Mouse (Mus musculus) hindbrain, embryonic 10.5 days (tissue): ENCODE measurements at regions not wholly inside any gene's neighbourhood (a gene's known extent, or its start where the extent isn't known, plus 50 kb on each side); places are given as distances from the start of the nearest gene placed in this dataset.

Source experiments
- DNase-seq: peaks from one replicate; pipeline ENCODE4 v3.0.0-alpha.2; 2017; ENCODE audit warnings: low spot score
- H3K27ac ChIP-seq: fragments of 300-500 bp; sonication (generic); 2 replicates; pipeline ENCODE4 v1.5.1; 2016; ENCODE audit warnings: mild to moderate bottlenecking, moderate library complexity
- H3K27me3 ChIP-seq: fragments of 300-500 bp; sonication (generic); 2 replicates; pipeline ENCODE4 v1.6.1; 2016; ENCODE audit warnings: mild to moderate bottlenecking; ENCODE audit not compliant: poor library complexity, insufficient read depth, severe bottlenecking
- H3K36me3 ChIP-seq: fragments of 300-500 bp; sonication (generic); 2 replicates; pipeline ENCODE4 v1.6.1; 2016; ENCODE audit warnings: mild to moderate bottlenecking, moderate library complexity
- H3K4me1 ChIP-seq: fragments of 300-500 bp; sonication (generic); replicated peaks from 2 replicates; pipeline ENCODE4 v1.6.1; 2016; ENCODE audit warnings: mild to moderate bottlenecking
- H3K4me3 ChIP-seq: fragments of 300-500 bp; sonication (generic); 2 replicates; pipeline ENCODE4 v1.5.1; 2016; ENCODE audit warnings: mild to moderate bottlenecking, moderate library complexity
- H3K9me3 ChIP-seq: fragments of 300-500 bp; sonication (generic); 2 replicates; pipeline ENCODE4 v1.6.1; 2016; ENCODE audit warnings: mild to moderate bottlenecking, moderate library complexity
- WGBS: fragments of 180-500 bp; shearing (Covaris S2); methylation state at CpG from one replicate; pipeline ENCODE4 v1.1.7; 2016; 5-methylcytosine and 5-hydroxymethylcytosine counted together

DNA sequence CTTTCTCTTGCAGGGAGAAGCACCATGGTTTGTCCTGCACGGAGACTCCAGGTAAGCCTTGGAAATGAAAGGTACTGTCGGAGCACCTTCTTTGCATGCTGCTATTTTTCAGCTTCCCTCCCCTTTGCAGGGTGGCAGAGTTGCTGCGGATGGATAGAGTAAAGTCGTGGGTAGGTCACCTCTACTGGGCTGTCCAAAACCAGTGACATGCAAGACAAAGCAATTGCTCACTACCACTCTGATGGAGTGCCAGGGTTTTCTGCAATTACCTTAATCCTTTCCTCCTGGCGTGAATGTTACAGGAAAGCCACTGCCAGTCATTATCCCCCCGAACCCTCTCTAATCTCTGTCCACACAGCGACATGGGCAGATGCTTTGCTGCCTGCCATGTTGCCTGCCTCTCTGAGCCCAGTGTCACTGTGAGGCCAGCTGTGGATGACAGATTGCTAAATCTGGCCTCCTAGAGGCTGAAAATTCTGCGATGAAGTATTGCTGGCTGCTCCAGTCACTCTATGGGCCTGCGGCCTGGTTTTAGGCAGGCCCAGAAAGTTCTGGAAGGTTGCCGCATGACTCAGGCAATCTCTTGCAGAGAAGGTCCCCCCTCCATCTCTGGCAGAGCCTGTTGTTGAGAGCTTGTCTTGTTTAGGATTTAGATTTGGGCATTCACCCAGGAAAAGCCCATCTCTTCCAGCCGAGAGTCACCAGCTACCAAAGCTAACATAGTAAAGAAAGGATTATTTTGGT, 54.1 kb upstream of the Sod3 start:
- H3K9me3 ChIP-seq, result no peaks in the 10 kb centered on the region
- no peaks in the 10 kb centered on the region for H3K36me3 ChIP-seq
- 87% methylated on average over 11 of the region's 11 CpGs for WGBS
- H3K27me3 ChIP-seq, result no peaks in the 10 kb centered on the region
- no peak overlapping the region for H3K27ac ChIP-seq
- DNase-seq, result no peak
- no peak overlapping the region for H3K4me3 ChIP-seq
- no peaks in the 10 kb centered on the region for H3K4me1 ChIP-seq

DNA sequence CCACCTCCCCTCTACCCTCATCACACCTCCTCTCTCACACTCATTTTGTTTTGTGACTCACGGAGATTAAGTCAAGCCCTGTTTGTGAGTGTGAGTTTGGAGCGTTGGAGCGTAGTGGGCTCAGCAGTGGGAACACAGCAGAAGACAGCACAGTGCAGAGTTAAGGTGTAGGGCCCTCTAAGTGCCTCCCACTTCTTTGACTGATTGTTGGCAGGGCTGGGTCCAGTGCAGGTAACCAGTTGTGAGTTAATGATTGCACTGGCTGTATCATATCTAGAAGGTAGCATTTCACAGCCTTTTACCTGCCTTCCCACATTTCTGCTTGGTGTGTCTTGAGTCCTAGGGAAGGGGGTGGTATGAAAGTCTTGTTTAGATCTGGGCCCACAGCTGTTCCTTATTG, 67.3 kb upstream of the Sod3 start:
- H3K4me1 ChIP-seq, result no peaks in the 10 kb centered on the region; the same call in 1 of the 2 replicates
- H3K27me3 ChIP-seq, result no peaks in the 10 kb centered on the region
- no peaks in the 10 kb centered on the region for H3K9me3 ChIP-seq
- no peaks in the 10 kb centered on the region for H3K36me3 ChIP-seq
- 91% methylated on average over 3 of the region's 3 CpGs for WGBS
- H3K4me3 ChIP-seq, result no peak overlapping the region
- DNase-seq, result no peak
- H3K27ac ChIP-seq, result no peak overlapping the region

- DNase-seq, result no peak
- no peaks in the 10 kb centered on the region for H3K9me3 ChIP-seq
- 72% methylated on average over 8 of the region's 8 CpGs for WGBS
- no peak overlapping the region for H3K4me3 ChIP-seq
- H3K27ac ChIP-seq, result no peak overlapping the region
- no peaks in the 10 kb centered on the region for H3K36me3 ChIP-seq
- H3K27me3 ChIP-seq, result no peaks in the 10 kb centered on the region
- H3K4me1 ChIP-seq, result no peaks in the 10 kb centered on the region; the same call in 1 of the 2 replicates
Measured at GRCm38 (mm10) chr5:52294466-52294865, 69.1 kb upstream of the Sod3 start.

- DNase-seq, result no peak
- Histone ChIP-seq H3K9me3 (no peaks in the 10 kb centered on the region), H3K27ac (no peak overlapping the region), H3K36me3 (no peaks in the 10 kb centered on the region), H3K4me3 (no peak overlapping the region), H3K4me1 (no peaks in the 10 kb centered on the region), H3K27me3 (no peaks in the 10 kb centered on the region)
- 93% methylated on average over 1 of the region's 1 CpGs for WGBS
Measured at GRCm38 (mm10) chr5:52288319-52288718, 75.3 kb upstream of the Sod3 start.

DNA sequence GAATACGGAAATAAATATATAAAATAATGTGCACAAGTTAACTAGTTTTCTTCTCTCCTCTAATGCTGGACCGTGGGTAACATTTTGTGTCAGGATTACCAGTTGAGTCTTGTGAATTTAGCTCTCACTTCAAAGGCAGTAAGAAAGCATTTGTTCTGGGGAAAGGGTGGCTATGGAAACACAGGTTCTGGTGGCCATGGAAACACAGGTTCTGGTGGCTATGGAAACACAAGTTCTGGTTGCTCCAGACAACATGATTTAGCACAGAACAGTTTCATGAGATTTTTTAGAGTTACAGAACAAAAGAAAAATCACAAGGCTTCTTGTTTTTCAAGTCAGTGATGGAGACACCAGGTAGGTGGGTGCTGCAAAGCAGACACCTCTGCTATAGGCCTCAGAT, 82.7 kb upstream of the Sod3 start:
- no peaks in the 10 kb centered on the region for H3K27me3 ChIP-seq
- H3K36me3 ChIP-seq, result no peaks in the 10 kb centered on the region
- H3K27ac ChIP-seq, result no peak overlapping the region
- no peak for DNase-seq
- no peaks in the 10 kb centered on the region for H3K4me1 ChIP-seq
- no peaks in the 10 kb centered on the region for H3K9me3 ChIP-seq
- H3K4me3 ChIP-seq, result no peak overlapping the region
- 84% methylated on average over 2 of the region's 2 CpGs for WGBS

- Histone ChIP-seq H3K36me3 (no peaks in the 10 kb centered on the region), H3K27me3 (no peaks in the 10 kb centered on the region), H3K27ac (no peak overlapping the region), H3K9me3 (no peaks in the 10 kb centered on the region), H3K4me3 (no peak overlapping the region), H3K4me1 (no peaks in the 10 kb centered on the region)
- 79% methylated on average over 5 of the region's 5 CpGs for WGBS
- no peak for DNase-seq
Measured at GRCm38 (mm10) chr5:52278111-52278510, 85.5 kb upstream of the Sod3 start.

GRCm38 (mm10) chr5:52263214-52263613, 72.9 kb upstream of the Dhx15 start:
- no peak overlapping the region for H3K4me3 ChIP-seq
- WGBS, result 86% methylated on average over 11 of the region's 11 CpGs
- no peaks in the 10 kb centered on the region for H3K4me1 ChIP-seq
- H3K27me3 ChIP-seq, result no peaks in the 10 kb centered on the region
- DNase-seq, result no peak
- H3K36me3 ChIP-seq, result no peaks in the 10 kb centered on the region
- no peak overlapping the region for H3K27ac ChIP-seq
- H3K9me3 ChIP-seq, result peaks cover 5% of the 10 kb centered on the region; the same call in 1 of the 2 replicates

DNA sequence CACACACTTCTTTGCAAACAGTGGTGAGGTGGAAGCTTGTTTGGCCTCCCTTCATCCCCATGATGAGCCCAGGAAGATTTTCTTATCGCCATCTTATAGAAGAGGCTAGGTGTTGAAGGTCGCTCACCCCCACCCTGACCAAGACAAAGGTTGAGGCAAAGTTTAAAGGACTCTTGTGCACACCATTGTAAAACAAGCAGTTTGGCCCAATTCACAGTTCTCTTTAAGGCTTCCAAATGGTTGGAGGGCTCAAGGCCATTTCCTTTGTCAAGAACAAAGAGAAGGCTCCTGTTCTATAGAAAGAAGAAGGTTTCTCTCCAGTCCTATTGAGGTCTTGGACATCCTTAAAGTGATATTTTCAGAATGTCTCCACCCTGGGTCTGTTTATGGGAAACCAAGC, 67.8 kb upstream of the Dhx15 start:
- no peak for DNase-seq
- no peak overlapping the region for H3K4me3 ChIP-seq
- H3K27me3 ChIP-seq, result no peaks in the 10 kb centered on the region
- WGBS, result 92% methylated on average over 2 of the region's 2 CpGs
- H3K27ac ChIP-seq, result no peak overlapping the region
- H3K4me1 ChIP-seq, result no peaks in the 10 kb centered on the region
- H3K36me3 ChIP-seq, result no peaks in the 10 kb centered on the region
- no peaks in the 10 kb centered on the region for H3K9me3 ChIP-seq

- Histone ChIP-seq H3K4me3 (no peak overlapping the region), H3K9me3 (no peaks in the 10 kb centered on the region), H3K27ac (no peak overlapping the region), H3K4me1 (no peaks in the 10 kb centered on the region), H3K36me3 (no peaks in the 10 kb centered on the region), H3K27me3 (no peaks in the 10 kb centered on the region)
- no peak for DNase-seq
- 87% methylated on average over 14 of the region's 14 CpGs for WGBS
Measured at GRCm38 (mm10) chr5:52254602-52255071, 64.3 kb upstream of the Dhx15 start.

DNA sequence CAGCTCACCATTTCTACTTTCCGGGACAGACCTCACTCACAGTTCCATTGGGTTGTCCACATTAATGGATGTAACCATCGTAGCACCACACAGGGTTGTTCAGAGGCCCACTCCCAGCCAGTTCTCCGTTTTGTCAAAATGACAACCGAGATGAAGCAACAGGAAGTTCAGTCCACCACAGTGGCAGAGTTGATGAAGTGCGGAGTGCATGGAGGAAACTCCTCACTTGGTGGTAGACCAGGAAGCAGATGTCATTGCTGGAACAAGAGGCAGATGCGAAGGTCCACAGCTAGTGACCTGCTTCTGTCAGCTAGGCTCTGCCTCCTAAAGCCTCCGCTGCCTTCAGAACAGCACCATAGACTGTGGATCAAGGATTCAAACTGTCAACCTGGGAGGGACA, 59.5 kb upstream of the Dhx15 start:
- no peak for DNase-seq
- H3K27me3 ChIP-seq, result no peaks in the 10 kb centered on the region
- H3K27ac ChIP-seq, result no peak overlapping the region
- no peaks in the 10 kb centered on the region for H3K4me1 ChIP-seq
- no peaks in the 10 kb centered on the region for H3K9me3 ChIP-seq
- H3K4me3 ChIP-seq, result no peak overlapping the region
- WGBS, result 87% methylated on average over 7 of the region's 7 CpGs
- no peaks in the 10 kb centered on the region for H3K36me3 ChIP-seq

DNA sequence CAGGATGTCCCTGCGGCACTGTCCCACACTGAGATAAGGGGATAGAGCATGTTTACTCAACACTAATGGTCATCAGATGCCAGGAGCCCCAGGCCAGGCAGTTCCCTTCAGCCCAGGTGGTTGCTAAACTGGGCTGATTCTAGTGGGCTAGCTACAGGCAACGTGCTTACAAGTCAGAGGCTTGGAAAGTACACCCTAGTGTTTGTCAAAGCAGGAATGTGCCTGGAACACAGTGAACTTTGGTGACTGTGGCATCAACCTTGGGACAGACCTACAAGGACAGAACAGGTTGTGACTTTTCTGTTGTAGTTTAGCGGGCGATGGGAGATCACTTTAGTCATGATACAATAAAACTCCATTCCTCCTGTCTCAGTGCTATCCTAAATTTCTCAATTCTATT, 53.6 kb upstream of the Dhx15 start:
- WGBS, result 88% methylated on average over 4 of the region's 4 CpGs

GRCm38 (mm10) chr5:52242414-52242813, 52.1 kb upstream of the Dhx15 start:
- Histone ChIP-seq H3K4me3 (no peak overlapping the region), H3K36me3 (no peaks in the 10 kb centered on the region), H3K27me3 (no peaks in the 10 kb centered on the region), H3K4me1 (0 out of 2 replicates have a peak, but pooled peaks cover 4% of the 10 kb centered on the region), H3K27ac (no peak overlapping the region), H3K9me3 (no peaks in the 10 kb centered on the region)
- no peak for DNase-seq
- 92% methylated on average over 2 of the region's 2 CpGs for WGBS

More for the DNA sequence above, 53.6 kb upstream of the Dhx15 start:
- H3K9me3 ChIP-seq, result no peaks in the 10 kb centered on the region
- DNase-seq, result no peak
- no peaks in the 10 kb centered on the region for H3K36me3 ChIP-seq
- H3K27me3 ChIP-seq, result no peaks in the 10 kb centered on the region
- no peaks in the 10 kb centered on the region for H3K4me1 ChIP-seq
- no peak overlapping the region for H3K27ac ChIP-seq
- H3K4me3 ChIP-seq, result no peak overlapping the region

DNA sequence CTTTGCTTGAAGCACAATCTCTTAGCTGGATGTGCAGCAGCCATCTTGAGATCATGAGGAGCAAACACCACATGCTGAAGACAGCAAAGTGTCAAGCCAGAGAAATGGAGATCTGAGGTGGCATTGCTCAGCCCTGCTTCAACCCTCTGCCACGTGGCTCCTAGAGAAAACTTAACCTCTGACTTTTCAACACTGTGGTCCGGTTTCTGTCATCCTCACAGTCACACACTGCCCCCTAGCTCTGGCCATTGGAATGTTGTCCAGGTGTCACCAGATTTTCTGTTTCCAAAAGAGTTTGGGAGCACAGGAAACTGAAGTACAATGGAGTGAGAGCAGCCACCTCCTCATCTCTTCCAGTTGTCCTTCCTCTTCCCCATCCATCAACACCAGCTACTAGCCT, 50.2 kb upstream of the Dhx15 start:
- H3K4me3 ChIP-seq, result no peak overlapping the region
- peak; percentile 27 for DNase-seq
- no peaks in the 10 kb centered on the region for H3K27me3 ChIP-seq
- 0 out of 2 replicates have a peak, but pooled peaks cover 4% of the 10 kb centered on the region for H3K4me1 ChIP-seq
- no peaks in the 10 kb centered on the region for H3K36me3 ChIP-seq
- WGBS, result 2% methylated on average over 2 of the region's 2 CpGs
- H3K27ac ChIP-seq, result no peak overlapping the region
- no peaks in the 10 kb centered on the region for H3K9me3 ChIP-seq
